Mouse (Mus musculus): ENCODE data around the gene Invs. TPM values are rescaled to one million over a fixed set of nuclear protein-coding genes. Genes with fewer than 3 reads are reported as not detected.
"Not testable (repeated sequence)": the region's sequence is repeated elsewhere in the genome, so short reads cannot be mapped to it uniquely, and the experiment has no call there.

The Invs gene
- polyA plus RNA-seq, 1 experiment from 2014 or later = 7.7 TPM

DNA sequence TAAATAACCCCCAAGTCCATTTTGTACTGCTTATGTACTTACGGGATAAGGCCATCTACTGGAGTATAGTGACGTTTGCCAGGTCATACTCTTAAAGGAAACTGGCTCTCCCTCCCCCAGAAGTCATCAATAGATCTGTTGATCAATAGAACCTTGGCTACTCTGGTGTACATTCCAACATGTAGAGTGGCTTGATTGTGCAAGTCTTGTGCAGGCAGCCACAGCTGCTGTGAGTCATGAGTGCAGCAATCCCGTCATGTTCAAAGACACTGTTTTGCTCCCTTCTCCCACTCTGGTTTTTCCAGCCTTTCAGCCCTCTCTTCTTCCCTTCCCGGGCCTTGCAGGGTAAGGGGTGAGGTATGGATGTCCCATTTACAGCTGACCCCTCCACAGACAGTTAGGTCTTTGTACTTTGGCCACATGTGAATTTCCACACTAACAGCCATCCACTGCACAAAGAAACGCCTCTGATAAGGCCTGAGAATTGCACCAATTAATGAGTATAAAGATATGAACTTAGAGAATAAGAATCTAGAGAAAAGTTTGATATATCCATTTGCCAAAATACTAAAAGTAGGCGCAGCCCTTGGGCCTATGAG, 53.0 kb downstream of the Invs start:
- Histone ChIP-seq H3K27ac (replicated peaks) (no peak overlapping the region), H3K9ac (no peak overlapping the region), H3K9me3 (no peaks in the 10 kb centered on the region), H3K4me2 (no peak overlapping the region), H3K27me3 (no peaks in the 10 kb centered on the region), H3K36me3 (no peaks in the 10 kb centered on the region), H3K4me3 (no peak overlapping the region), H3K4me1 (replicated peaks) (peaks cover 5% of the 10 kb centered on the region; the same call in 1 of the 2 replicates)
- no peak for ATAC-seq (ENCODE audit: low read depth)
- WGBS = 81% methylated on average over 6 of the region's 6 CpGs

DNA sequence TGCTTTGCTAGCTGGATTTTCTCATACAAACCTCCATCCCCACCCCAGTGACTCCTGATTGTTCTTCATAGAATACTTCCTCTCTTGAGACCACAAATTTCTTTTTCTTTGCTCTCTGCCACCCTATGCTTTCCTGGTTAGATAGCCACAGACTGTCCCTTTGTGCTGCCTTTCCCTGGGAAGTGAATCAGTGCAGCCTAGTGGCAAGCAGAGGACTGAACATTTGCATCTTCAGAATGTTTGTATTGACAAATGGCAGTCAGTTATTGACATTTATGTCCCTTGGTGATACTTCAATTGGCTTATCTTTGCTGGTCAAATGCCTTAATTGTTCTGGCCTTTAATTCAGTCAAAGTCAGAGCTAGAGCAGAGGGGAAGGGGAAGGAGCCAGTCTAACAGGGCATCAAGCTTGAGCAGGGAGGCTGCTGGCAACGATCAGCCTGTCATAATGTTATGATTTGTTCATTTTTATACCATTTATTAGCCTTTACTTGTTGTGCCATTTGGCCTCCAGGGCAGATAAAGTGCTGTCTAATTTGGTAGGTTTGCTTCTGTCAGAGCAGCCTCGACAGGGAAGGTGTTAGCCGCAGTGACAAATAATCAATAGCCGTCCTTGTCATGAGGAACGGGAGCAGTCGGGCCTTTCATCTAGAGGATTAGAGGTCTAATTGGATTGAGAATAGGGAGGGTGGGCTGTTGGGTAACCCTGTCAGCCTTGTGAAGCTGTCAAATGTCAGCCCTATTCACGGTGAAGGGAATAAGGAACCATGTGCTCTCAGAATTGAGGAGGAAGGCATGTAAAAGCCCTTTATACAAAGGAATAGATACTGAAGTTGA, 55.6 kb downstream of the Invs start:
- H3K27ac ChIP-seq (replicated peaks) = no peak overlapping the region
- no peak overlapping the region for H3K9ac ChIP-seq
- ATAC-seq (ENCODE audit: low read depth) = no peak; the same call in 1 of the 2 replicates
- no peaks in the 10 kb centered on the region for H3K27me3 ChIP-seq
- H3K36me3 ChIP-seq = no peaks in the 10 kb centered on the region
- no peaks in the 10 kb centered on the region for H3K9me3 ChIP-seq
- H3K4me2 ChIP-seq = no peak overlapping the region
- H3K4me3 ChIP-seq = no peak overlapping the region
- peaks cover 5% of the 10 kb centered on the region; the same call in 1 of the 2 replicates for H3K4me1 ChIP-seq (replicated peaks)
- 26% methylated on average over 7 of the region's 7 CpGs for WGBS

DNA sequence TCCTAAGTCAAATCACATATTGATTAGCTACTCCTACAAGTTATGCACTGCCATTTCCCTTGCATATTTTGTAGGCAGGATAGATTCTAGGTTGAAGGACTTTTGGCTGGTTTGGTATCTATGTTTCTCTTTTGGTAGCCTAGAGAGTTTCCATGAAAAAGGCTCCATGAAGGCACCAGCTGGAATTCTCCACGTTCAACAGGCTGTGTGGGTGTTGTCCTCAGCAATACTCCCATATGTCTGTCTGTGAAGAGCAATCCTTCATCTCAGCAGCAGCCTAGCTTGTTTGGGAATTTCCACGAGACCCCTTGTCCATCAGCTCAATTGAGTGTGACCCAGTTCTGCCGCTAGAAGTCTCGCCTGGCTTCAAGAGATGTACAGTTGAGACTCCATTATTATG, 63.1 kb downstream of the Invs start:
- no peaks in the 10 kb centered on the region for H3K9me3 ChIP-seq
- no peaks in the 10 kb centered on the region for H3K4me1 ChIP-seq (replicated peaks)
- H3K27ac ChIP-seq (replicated peaks) = no peak overlapping the region
- H3K4me2 ChIP-seq = no peak overlapping the region
- 84% methylated on average over 4 of the region's 4 CpGs for WGBS
- no peak overlapping the region for H3K4me3 ChIP-seq
- H3K36me3 ChIP-seq = no peaks in the 10 kb centered on the region
- no peaks in the 10 kb centered on the region for H3K27me3 ChIP-seq
- ATAC-seq (ENCODE audit: low read depth) = no peak
- no peak overlapping the region for H3K9ac ChIP-seq

DNA sequence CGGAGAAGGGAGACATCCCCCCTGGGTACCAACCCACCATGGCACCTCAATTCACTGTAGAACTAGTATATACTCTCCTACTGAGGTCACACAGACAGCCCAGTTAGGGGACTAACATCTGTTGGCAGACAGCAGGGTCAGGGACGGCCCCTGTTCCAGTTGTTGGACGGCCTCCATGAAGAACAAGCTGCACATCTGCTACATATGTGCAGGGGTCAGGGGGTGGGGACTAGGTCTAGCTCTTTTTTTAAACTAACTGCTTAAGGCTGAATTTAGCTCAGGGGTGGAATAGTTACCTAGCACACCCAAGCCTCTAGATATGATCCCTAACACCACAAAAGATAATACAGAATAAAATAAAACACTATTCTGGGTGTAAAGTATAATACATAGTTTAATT, 82.8 kb downstream of the Invs start:
- Histone ChIP-seq H3K4me3 (no peak overlapping the region), H3K36me3 (no peaks in the 10 kb centered on the region), H3K27me3 (no peaks in the 10 kb centered on the region), H3K4me2 (no peak overlapping the region), H3K9ac (no peak overlapping the region), H3K9me3 (no peaks in the 10 kb centered on the region), H3K4me1 (replicated peaks) (no peaks in the 10 kb centered on the region), H3K27ac (replicated peaks) (no peak overlapping the region)
- ATAC-seq (ENCODE audit: low read depth) = no peak
- 72% methylated on average over 3 of the region's 3 CpGs for WGBS

DNA sequence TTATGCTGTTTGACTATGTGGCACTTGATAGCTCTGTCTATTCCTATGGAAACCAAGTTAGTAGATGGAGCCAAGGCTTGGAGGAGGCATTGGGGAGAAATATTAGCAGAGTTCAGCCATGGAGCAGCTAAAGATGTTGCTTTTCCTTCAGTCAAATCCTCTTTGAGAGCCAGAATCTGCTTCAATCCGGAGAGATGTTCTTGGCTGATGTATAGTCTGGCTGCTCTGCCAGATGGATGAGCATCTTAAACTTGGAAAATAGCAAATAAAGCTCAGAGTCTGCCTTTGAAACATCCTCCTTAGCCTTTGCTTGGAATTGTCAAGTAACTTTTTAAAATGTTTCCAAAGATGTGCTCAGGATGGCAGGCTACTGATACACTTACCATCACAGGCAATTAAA, 91.5 kb downstream of the Invs start:
- Histone ChIP-seq H3K36me3 (no peaks in the 10 kb centered on the region), H3K4me3 (no peak overlapping the region), H3K4me1 (replicated peaks) (no peaks in the 10 kb centered on the region), H3K27ac (replicated peaks) (no peak overlapping the region), H3K9ac (no peak overlapping the region), H3K9me3 (no peaks in the 10 kb centered on the region), H3K27me3 (no peaks in the 10 kb centered on the region), H3K4me2 (no peak overlapping the region)
- no peak for ATAC-seq (ENCODE audit: low read depth)
- WGBS = 78% methylated on average over 1 of the region's 1 CpGs

DNA sequence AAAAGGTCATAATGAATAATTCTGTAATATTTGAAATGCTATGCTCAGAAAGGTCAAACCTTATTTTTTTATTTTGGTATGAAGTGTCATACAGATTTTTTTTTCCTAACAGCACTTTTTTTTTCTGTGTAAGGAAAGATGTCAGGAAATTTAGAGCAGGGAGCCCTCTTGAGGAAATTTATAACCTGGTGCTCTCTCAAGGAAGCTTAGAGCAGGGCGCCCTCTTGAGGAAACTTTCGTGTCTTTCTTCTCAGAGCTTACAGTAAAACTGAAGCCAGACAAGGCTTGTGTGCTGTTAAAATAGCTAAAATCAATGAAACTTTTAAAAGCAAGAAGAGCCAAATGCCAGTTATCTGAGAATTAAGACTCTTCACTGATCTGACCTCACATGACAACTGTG, 101.4 kb downstream of the Invs start:
- no peaks in the 10 kb centered on the region for H3K9me3 ChIP-seq
- H3K4me1 ChIP-seq (replicated peaks) = no peaks in the 10 kb centered on the region
- H3K36me3 ChIP-seq = no peaks in the 10 kb centered on the region
- no peak for ATAC-seq (ENCODE audit: low read depth)
- H3K27me3 ChIP-seq = no peaks in the 10 kb centered on the region
- WGBS = 4% methylated on average over 2 of the region's 2 CpGs
- H3K4me3 ChIP-seq = no peak overlapping the region
- no peak overlapping the region for H3K27ac ChIP-seq (replicated peaks)
- H3K9ac ChIP-seq = no peak overlapping the region
- H3K4me2 ChIP-seq = no peak overlapping the region

DNA sequence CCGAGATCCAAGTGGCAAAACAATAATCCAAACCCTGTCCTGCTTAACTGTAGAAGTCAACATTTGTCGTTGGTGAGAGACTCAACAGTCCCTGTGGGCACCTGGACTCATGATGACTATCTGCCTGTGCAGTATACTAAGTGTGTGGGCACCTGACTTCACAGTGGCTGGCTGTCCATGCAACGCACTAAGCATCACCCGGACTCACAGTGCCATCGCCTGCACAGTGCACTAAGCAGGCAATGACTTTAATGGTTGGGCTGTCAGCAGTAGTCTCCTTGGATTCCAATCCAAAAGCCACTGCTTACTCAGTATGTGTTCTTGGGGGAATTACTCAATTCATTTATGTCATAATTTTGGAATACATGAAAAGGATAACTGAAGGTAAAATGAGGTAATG, 102.9 kb downstream of the Invs start:
- Histone ChIP-seq H3K9ac (no peak overlapping the region), H3K27ac (replicated peaks) (no peak overlapping the region), H3K4me2 (no peak overlapping the region), H3K27me3 (no peaks in the 10 kb centered on the region), H3K36me3 (no peaks in the 10 kb centered on the region), H3K4me1 (replicated peaks) (no peaks in the 10 kb centered on the region), H3K9me3 (no peaks in the 10 kb centered on the region), H3K4me3 (no peak overlapping the region)
- 84% methylated on average over 5 of the region's 5 CpGs for WGBS
- no peak for ATAC-seq (ENCODE audit: low read depth)

DNA sequence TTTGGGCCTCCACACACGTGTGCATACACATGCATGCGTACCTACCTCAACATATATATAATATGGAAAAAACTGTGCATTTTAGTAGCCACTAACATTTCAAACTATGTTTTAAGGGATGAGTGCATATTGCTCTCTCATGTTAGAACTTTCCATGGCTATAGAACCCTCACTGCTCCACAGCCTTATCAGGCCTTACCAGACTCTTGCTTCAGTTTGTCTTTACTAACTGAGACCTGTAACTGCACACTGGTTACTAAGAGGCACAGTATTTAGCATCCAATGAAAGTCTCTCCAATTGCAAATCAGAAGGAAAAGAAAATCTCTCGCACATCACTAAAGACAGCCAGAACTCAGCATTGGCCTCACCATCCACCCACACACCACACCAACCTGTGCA, 117.4 kb downstream of the Invs start:
- no peak overlapping the region for H3K4me3 ChIP-seq
- H3K27me3 ChIP-seq = no peaks in the 10 kb centered on the region
- H3K9ac ChIP-seq = no peak overlapping the region
- no peak overlapping the region for H3K27ac ChIP-seq (replicated peaks)
- no peak for ATAC-seq (ENCODE audit: low read depth)
- no peaks in the 10 kb centered on the region for H3K36me3 ChIP-seq
- WGBS = 95% methylated on average over 3 of the region's 3 CpGs
- H3K9me3 ChIP-seq = no peaks in the 10 kb centered on the region
- H3K4me1 ChIP-seq (replicated peaks) = no peaks in the 10 kb centered on the region
- no peak overlapping the region for H3K4me2 ChIP-seq

DNA sequence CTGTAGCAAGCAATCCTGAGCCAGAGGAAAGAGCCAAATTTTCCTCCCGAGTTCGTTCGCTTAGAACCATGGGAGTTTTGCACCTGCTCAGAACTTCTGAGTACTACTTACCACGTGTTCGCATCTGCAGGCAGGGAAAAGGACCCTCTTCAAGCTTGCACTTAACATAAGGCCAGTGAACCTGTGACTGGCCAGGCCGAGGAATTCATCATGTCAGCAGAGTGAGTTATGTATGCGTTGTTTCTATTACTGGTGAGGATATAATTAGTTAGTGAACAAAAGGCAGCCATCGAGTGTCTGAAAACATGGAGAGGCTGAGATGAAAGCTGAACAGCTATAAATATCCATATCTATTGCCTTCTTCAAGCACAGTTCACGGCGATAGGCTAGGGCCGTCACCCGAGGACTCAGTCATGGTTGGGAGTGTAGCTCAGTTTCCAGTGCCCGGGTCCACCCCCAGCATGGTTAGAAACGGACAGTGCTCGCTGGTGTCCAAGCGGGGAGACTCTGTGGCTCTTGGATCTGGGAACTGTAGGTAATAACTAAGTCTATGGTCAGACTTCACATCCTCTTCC, 123.6 kb downstream of the Invs start:
- 58% methylated on average over 16 of the region's 16 CpGs for WGBS
- Histone ChIP-seq H3K27me3 (no peaks in the 10 kb centered on the region), H3K4me2 (no peak overlapping the region), H3K36me3 (no peaks in the 10 kb centered on the region), H3K9me3 (no peaks in the 10 kb centered on the region), H3K27ac (replicated peaks) (no peak overlapping the region), H3K4me3 (no peak overlapping the region), H3K4me1 (replicated peaks) (peaks cover 4% of the 10 kb centered on the region), H3K9ac (no peak overlapping the region)
- no peak for ATAC-seq (ENCODE audit: low read depth)

DNA sequence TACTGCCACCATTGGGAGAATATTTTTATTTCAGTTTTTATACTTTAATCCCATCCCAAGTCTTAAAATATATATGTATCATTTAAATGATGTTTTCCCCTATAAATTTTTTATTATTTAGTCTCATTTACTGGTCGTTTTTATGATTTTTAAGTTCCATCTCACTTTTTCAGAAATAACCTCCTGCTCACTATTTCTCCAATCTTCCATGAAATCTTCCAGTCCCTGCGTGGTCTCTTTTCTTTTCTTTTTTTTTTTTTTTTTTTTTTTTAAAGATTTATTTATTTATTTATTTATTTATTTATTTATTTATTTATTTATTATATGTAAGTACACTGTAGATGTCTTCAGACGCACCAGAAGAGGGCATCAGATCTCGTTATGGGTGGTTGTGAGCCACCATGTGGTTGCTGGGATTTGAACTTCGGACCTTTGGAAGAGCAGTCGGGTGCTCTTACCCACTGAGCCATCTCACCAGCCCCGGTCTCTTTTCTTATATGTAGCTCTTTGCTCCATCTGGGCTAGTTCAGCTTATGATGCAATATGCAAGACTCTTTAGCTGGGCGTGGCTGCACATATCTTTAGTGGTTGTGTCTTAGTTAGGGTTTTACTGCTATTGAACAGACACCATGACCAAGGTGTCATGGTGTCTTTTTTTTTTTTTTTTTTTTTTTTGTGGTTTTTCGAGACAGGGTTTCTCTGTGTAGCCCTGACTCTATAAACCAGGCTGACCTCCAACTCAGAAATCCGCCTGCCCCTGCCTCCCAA, 126.3 kb downstream of the Invs start:
- 88% methylated on average over 10 of the region's 10 CpGs for WGBS

DNA sequence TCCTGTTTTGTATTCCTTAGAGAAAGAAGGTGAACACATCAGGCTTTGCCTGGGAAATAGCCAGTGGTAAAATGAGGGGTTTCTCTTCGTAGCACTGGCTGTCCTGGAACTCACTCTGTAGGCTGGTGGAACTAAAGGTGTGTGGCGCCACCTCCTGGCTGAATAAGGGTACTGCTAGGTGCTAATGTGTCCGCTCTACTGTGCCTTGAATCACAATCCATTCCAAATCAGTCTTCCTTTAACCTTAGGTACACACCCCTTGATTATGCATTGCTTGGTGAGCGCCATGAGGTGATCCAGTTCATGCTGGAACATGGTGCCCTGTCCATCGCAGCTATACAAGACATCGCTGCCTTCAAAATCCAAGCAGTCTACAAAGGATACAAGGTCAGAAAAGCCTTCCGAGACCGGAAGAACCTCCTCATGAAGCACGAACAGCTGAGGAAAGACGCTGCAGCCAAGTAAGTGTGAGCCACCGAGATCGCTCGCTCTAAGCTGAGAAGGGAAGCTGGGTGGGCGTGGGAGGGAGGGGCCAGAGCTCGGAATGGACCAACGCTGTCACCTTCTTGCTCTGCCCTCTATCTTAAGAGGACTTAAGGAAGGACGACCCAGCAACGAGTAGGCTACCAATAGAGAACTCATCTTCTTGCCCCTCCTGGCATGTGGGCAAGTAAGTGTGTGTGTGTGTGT, 127.9 kb downstream of the Invs start:
- peaks cover 3% of the 10 kb centered on the region for H3K4me1 ChIP-seq (replicated peaks)

More for the DNA sequence above, 126.3 kb downstream of the Invs start:
- not testable (repeated sequence) for H3K4me2 ChIP-seq; H3K9ac ChIP-seq; H3K4me1 ChIP-seq (replicated peaks); H3K9me3 ChIP-seq; H3K36me3 ChIP-seq; ATAC-seq (ENCODE audit: low read depth); H3K4me3 ChIP-seq; H3K27ac ChIP-seq (replicated peaks); H3K27me3 ChIP-seq

More for the DNA sequence above, 127.9 kb downstream of the Invs start:
- no peak overlapping the region for H3K27ac ChIP-seq (replicated peaks)
- H3K36me3 ChIP-seq = no peaks in the 10 kb centered on the region
- H3K27me3 ChIP-seq = no peaks in the 10 kb centered on the region
- H3K9ac ChIP-seq = no peak overlapping the region
- ATAC-seq (ENCODE audit: low read depth) = peak; percentile 43; the same call in 1 of the 2 replicates
- no peaks in the 10 kb centered on the region for H3K9me3 ChIP-seq
- H3K4me2 ChIP-seq = peak overlapping the region; percentile 25; the same call in 1 of the 2 replicates
- 47% methylated on average over 18 of the region's 18 CpGs for WGBS
- no peak overlapping the region for H3K4me3 ChIP-seq

Measured in neural tube, embryonic 13.5 days (tissue).